Mouse (Mus musculus): Measurements from ENCODE around the gene Padi4. TPM values are rescaled to one million over a fixed set of nuclear protein-coding genes. Genes with fewer than 3 reads are reported as not detected.

Padi4 gene
- total and polyA plus RNA-seq, 2 experiments from 2014 or later = 1.2 to 2.4 TPM

- no peak overlapping the region for H3K4me3 ChIP-seq (ENCODE audit: low read depth, low read length)
- H3K9ac ChIP-seq (replicated peaks; ENCODE audit: low read depth, low read length) = no peak overlapping the region
- H3K9me3 ChIP-seq (replicated peaks; ENCODE audit: control insufficient read depth, low read length) = no peaks in the 10 kb centered on the region
- TF ChIP-seq CTCF (IDR thresholded peaks at IDR 0.05; ENCODE audit: low read depth) (no peak), EP300 (IDR thresholded peaks at IDR 0.05; ENCODE audit: low read depth) (no peak)
- ATAC-seq (ENCODE audit: insufficient read depth, low read depth) (no peak), DNase-seq (ENCODE audit: low spot score) (no peak)
- H3K27ac ChIP-seq (ENCODE audit: low read depth) = peak overlapping the region; percentile 43; the same call in 1 of the 2 replicates
- WGBS = 79% methylated on average over 5 of the region's 5 CpGs
- peaks cover 79% of the 10 kb centered on the region for H3K36me3 ChIP-seq (replicated peaks; ENCODE audit: control insufficient read depth, insufficient read depth, low read length)
- no peaks in the 10 kb centered on the region for H3K27me3 ChIP-seq (ENCODE audit: control insufficient read depth, insufficient read depth, low read length)
- no peak overlapping the region for H3K4me2 ChIP-seq (ENCODE audit: low read depth, low read length)
- H3K4me1 ChIP-seq (ENCODE audit: control insufficient read depth, insufficient read depth) = peaks cover 5% of the 10 kb centered on the region; the same call in 1 of the 2 replicates
Measured at GRCm38 (mm10) chr4:140714586-140714985, 59.5 kb downstream of the Padi4 start.

- DNase-seq (ENCODE audit: low spot score) (peak; percentile 96), ATAC-seq (ENCODE audit: insufficient read depth, low read depth) (peak; percentile 98)
- TF ChIP-seq EP300 (IDR thresholded peaks at IDR 0.05; ENCODE audit: low read depth) (no peak), CTCF (IDR thresholded peaks at IDR 0.05; ENCODE audit: low read depth) (peak; percentile 100)
- peak overlapping the region; percentile 43 for H3K27ac ChIP-seq (ENCODE audit: low read depth)
- WGBS = 35% methylated on average over 29 of the region's 29 CpGs
- no peak overlapping the region for H3K4me3 ChIP-seq (ENCODE audit: low read depth, low read length)
- no peak overlapping the region for H3K4me2 ChIP-seq (ENCODE audit: low read depth, low read length)
- H3K27me3 ChIP-seq (ENCODE audit: control insufficient read depth, insufficient read depth, low read length) = no peaks in the 10 kb centered on the region
- no peaks in the 10 kb centered on the region for H3K9me3 ChIP-seq (replicated peaks; ENCODE audit: control insufficient read depth, low read length)
- H3K4me1 ChIP-seq (ENCODE audit: control insufficient read depth, insufficient read depth) = peaks cover 6% of the 10 kb centered on the region; the same call in 1 of the 2 replicates
- H3K9ac ChIP-seq (replicated peaks; ENCODE audit: low read depth, low read length) = no peak overlapping the region
- peaks cover 80% of the 10 kb centered on the region for H3K36me3 ChIP-seq (replicated peaks; ENCODE audit: control insufficient read depth, insufficient read depth, low read length)
Measured at GRCm38 (mm10) chr4:140713480-140714365, 60.3 kb downstream of the Padi4 start.

- Histone ChIP-seq H3K9ac (replicated peaks; ENCODE audit: low read depth, low read length) (0 out of 2 replicates have a peak overlapping the region, but pooled peaks have one; percentile 11), H3K27ac (ENCODE audit: low read depth) (no peak overlapping the region), H3K36me3 (replicated peaks; ENCODE audit: control insufficient read depth, insufficient read depth, low read length) (peaks cover 63% of the 10 kb centered on the region), H3K27me3 (ENCODE audit: control insufficient read depth, insufficient read depth, low read length) (no peaks in the 10 kb centered on the region), H3K4me1 (ENCODE audit: control insufficient read depth, insufficient read depth) (peaks cover 23% of the 10 kb centered on the region), H3K4me3 (ENCODE audit: low read depth, low read length) (no peak overlapping the region), H3K4me2 (ENCODE audit: low read depth, low read length) (no peak overlapping the region), H3K9me3 (replicated peaks; ENCODE audit: control insufficient read depth, low read length) (no peaks in the 10 kb centered on the region)
- 51% methylated on average over 5 of the region's 5 CpGs for WGBS
- TF ChIP-seq CTCF (IDR thresholded peaks at IDR 0.05; ENCODE audit: low read depth) = no peak
- TF ChIP-seq EP300 (IDR thresholded peaks at IDR 0.05; ENCODE audit: low read depth) = no peak
- no peak for ATAC-seq (ENCODE audit: insufficient read depth, low read depth)
- no peak for DNase-seq (ENCODE audit: low spot score)
Measured at GRCm38 (mm10) chr4:140711360-140711759, 62.7 kb downstream of the Padi4 start.

- H3K27ac ChIP-seq (ENCODE audit: low read depth) = no peak overlapping the region
- TF ChIP-seq EP300 (IDR thresholded peaks at IDR 0.05; ENCODE audit: low read depth) = no peak
- no peak for TF ChIP-seq CTCF (IDR thresholded peaks at IDR 0.05; ENCODE audit: low read depth)
- H3K4me1 ChIP-seq (ENCODE audit: control insufficient read depth, insufficient read depth) = peaks cover 23% of the 10 kb centered on the region
- DNase-seq (ENCODE audit: low spot score) (no peak), ATAC-seq (ENCODE audit: insufficient read depth, low read depth) (no peak)
- WGBS = 82% methylated on average over 10 of the region's 10 CpGs
- H3K36me3 ChIP-seq (replicated peaks; ENCODE audit: control insufficient read depth, insufficient read depth, low read length) = peaks cover 57% of the 10 kb centered on the region
- no peaks in the 10 kb centered on the region for H3K9me3 ChIP-seq (replicated peaks; ENCODE audit: control insufficient read depth, low read length)
- H3K9ac ChIP-seq (replicated peaks; ENCODE audit: low read depth, low read length) = no peak overlapping the region
- no peaks in the 10 kb centered on the region for H3K27me3 ChIP-seq (ENCODE audit: control insufficient read depth, insufficient read depth, low read length)
- H3K4me2 ChIP-seq (ENCODE audit: low read depth, low read length) = no peak overlapping the region
- no peak overlapping the region for H3K4me3 ChIP-seq (ENCODE audit: low read depth, low read length)
Measured at GRCm38 (mm10) chr4:140710781-140711180, 63.3 kb downstream of the Padi4 start.

GRCm38 (mm10) chr4:140709617-140710016 is 64.4 kb downstream of the Padi4 start:
- no peaks in the 10 kb centered on the region for H3K27me3 ChIP-seq (ENCODE audit: control insufficient read depth, insufficient read depth, low read length)
- H3K9ac ChIP-seq (replicated peaks; ENCODE audit: low read depth, low read length) = no peak overlapping the region
- no peaks in the 10 kb centered on the region for H3K9me3 ChIP-seq (replicated peaks; ENCODE audit: control insufficient read depth, low read length)
- H3K4me3 ChIP-seq (ENCODE audit: low read depth, low read length) = no peak overlapping the region
- ATAC-seq (ENCODE audit: insufficient read depth, low read depth) (no peak), DNase-seq (ENCODE audit: low spot score) (no peak)
- WGBS = 91% methylated on average over 10 of the region's 10 CpGs
- TF ChIP-seq CTCF (IDR thresholded peaks at IDR 0.05; ENCODE audit: low read depth) (no peak), EP300 (IDR thresholded peaks at IDR 0.05; ENCODE audit: low read depth) (no peak)
- H3K36me3 ChIP-seq (replicated peaks; ENCODE audit: control insufficient read depth, insufficient read depth, low read length) = peaks cover 50% of the 10 kb centered on the region
- peaks cover 23% of the 10 kb centered on the region for H3K4me1 ChIP-seq (ENCODE audit: control insufficient read depth, insufficient read depth)
- H3K27ac ChIP-seq (ENCODE audit: low read depth) = no peak overlapping the region
- H3K4me2 ChIP-seq (ENCODE audit: low read depth, low read length) = no peak overlapping the region
